Mouse (Mus musculus): ENCODE measurements around the gene Lgr6. TPM values are rescaled to one million over a fixed set of nuclear protein-coding genes. Genes with fewer than 3 reads are reported as not detected.

Gene Lgr6
- polyA plus RNA-seq (2017; shearing (Covaris generic)) = 1 to 10 TPM in 1 of 2 experiments, under 1 TPM in 1; 0.14 to 1.0 TPM

DNA sequence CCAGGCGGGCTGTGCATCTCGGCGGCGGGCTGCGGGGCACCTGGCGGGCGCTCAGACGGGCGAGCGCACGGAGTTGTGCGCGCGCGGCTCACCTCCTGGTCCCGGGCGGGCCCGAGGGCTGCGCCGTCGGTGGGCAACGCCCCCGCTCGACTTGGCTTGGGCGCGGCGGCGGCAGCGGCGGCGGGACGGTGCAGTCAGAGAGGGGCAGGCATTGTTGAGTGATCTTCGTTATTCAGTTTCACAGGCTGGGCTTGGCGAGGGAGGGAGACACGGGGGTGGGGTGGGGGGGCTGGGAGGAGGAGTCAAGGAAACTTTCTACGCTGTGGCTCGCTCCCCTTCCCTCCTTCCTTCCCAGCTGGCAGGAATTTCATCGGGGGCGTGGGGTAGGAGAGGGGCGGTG is at the start of gene Lgr6:
TSS of gene Lgr6 (minus strand) at position 153 of the 400 bp plus-strand sequence.

DNA sequence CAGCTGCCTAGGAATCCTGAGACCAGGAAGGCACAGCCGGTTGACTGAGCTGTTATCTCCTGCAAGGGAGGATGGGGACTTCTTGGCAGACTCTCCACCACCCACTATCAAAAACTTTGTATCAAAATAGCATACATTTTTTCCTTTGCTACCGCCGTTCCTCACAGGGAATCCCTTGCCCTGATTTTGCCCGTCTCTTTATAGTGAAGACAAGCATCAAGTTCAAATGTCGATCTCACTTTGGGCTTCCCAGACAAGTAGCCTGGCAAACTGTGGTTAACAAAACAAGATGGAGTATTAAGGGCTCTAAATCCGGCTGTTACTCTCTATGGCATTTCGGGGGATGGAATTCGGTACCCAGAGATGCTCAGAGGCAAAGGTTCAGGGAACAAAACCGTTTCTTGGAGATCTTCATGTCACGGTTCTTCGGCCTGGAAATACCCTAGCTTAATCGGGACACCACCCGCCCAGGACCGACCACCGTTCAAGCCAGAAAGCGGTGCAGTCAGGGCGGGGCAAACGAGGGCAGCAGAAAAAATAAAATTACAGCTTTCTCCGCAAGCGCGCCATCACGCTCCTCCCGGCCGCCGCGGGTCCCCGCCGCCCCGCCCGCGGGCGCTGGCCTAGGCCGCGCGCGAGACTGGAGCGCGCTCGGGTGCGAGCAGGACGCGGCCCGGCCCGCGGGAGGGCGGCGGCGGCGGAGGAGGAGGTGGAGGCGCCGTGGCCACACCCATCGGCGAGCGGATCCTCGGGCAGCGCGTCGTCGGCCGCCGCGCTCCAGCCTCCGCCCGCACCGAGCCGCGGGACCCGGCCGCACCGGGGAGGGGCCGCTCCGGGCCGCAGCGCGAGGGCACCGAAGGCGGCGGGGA is 41.2 kb upstream of the Lgr6 start, which contains the start of gene Arl8a:
TSS of gene Arl8a (plus strand) at position 748 of the 869 bp plus-strand sequence.

DNA sequence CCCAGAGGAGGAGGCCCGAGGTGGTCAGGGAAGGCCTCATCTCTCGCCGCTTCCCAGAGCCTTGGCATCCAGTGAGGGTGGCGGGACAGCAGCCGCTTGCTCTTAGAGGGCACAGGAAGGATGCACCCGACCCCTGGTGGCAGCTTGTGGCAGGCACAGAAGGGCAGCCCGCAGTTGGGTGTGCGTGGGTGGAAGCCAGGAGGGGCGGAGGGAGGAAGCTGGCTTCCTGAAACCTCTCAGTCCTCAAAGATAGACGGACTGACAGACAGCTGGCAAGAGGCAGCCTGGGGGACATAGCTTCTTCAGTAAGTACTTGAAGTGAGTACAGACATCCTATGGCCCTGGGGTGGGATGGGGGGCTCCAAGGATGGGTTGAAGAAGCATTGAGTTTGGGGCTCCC is 27.4 kb upstream of the Lgr6 start, which contains the start of gene Ptpn7:
TSS of gene Ptpn7 (plus strand) at position 228 of the 400 bp plus-strand sequence.

DNA sequence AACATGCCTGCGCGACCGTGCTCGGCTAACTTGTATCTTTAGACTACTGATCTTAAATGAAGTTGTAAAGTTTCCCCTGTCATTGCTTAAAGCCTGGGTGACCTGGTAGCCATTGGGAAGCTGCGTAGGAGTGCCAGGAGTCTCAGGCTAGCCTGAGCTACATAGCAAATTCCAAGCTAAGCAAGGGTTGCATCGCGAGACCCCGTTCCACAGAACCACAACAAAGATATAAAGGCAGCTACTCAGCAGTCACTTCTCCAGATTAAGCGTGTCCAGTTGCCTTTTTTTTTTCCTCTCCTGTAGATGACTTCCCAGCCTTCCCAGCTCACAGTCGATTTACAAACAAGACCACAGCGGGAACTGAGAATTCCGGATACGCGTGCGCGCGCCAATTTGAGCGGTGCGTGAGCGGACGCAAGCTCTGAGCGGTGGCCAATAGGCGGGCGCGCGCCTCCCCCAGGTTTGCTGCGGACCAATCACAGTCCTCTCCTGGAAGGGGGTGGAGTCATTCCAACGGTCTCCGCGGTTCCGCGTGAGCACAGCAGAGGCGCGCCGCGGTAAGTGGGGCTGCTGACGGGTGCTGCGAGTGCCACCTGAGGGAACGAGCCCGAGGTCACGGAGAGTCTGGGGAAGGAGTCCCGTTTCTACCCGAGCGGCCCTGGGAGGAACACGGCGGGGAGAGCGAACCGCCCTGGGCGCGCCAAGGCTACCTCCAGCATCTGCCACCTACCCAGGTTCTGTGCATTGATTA is 142.8 kb downstream of the Lgr6 start, which contains the start of gene Ube2t:
TSS of gene Ube2t (plus strand) at position 513 of the 751 bp plus-strand sequence.

DNA sequence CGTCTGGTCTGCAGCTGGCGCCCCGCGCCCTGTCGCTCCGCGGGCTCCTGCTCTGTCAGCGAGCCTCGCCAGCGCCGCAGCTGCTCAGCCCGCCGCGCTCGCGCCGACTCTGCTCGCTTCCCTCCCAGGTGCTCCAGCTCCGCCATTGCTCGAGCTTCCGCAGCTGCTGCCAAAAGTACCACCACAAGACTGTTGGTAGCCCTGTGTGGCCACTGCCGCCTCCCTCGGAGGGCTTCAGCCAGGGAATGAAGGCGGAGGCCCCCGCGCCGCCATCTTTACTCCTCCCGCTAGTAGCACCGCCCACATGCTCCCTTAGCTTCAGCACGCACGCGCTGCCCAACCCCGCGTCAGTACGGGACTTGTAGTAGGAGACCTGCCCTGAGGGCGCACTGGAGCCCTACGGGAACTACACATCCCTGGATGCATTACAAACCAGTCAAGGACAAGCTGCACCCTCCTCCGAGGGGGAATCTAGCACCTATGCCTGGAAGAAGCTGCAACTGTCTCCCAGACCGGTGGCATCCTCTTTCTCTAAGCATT is 149.4 kb downstream of the Lgr6 start, which contains the start of gene Ppp1r12b:
TSS of gene Ppp1r12b (minus strand) at position 306 of the 540 bp plus-strand sequence.

Other genes starting within 250 kb of the Lgr6 start
- 10 to 100 TPM in 1 of 2 experiments, 1 to 10 TPM in 1; 7.9 to 16.2 TPM for gene Ppp1r12b, start 149.3 kb downstream of the Lgr6 start, polyA plus RNA-seq (2017; shearing (Covaris generic))
- 1 to 10 TPM; 6.0 to 6.2 TPM for gene Ube2t, start 142.7 kb downstream of the Lgr6 start, polyA plus RNA-seq (2017; shearing (Covaris generic))
- gene Ptpn7, start 27.4 kb upstream of the Lgr6 start, polyA plus RNA-seq (2017; shearing (Covaris generic)) = 100 to 1,000 TPM; 217 to 233 TPM
- 100 to 1,000 TPM in 1 of 2 experiments, 10 to 100 TPM in 1; 76.1 to 108 TPM for gene Arl8a, start 41.5 kb upstream of the Lgr6 start, polyA plus RNA-seq (2017; shearing (Covaris generic))
- gene Gpr37l1, start 62.4 kb upstream of the Lgr6 start, polyA plus RNA-seq (2017; shearing (Covaris generic)) = not detected
- gene Elf3, start 153.3 kb upstream of the Lgr6 start, polyA plus RNA-seq (2017; shearing (Covaris generic)) = under 1 TPM in 1 of 2 experiments, not detected in 1; 0.34 TPM
- gene Rnpep, start 178.8 kb upstream of the Lgr6 start, polyA plus RNA-seq (2017; shearing (Covaris generic)) = 10 to 100 TPM; 62.5 to 64.1 TPM
- 100 to 1,000 TPM; 128 to 140 TPM for gene Timm17a, start 208.5 kb upstream of the Lgr6 start, polyA plus RNA-seq (2017; shearing (Covaris generic))
- under 1 TPM in 1 of 2 experiments, not detected in 1; 0.21 TPM for gene Lmod1, start 219.5 kb upstream of the Lgr6 start, polyA plus RNA-seq (2017; shearing (Covaris generic))

All from inflammation-experienced regulatory T-cells (primary cell).